Mouse (Mus musculus) right cerebral cortex, postnatal 25 days (tissue): Measurements from ENCODE around the gene Ubash3b.
A peak's percentile ranks its signal among the peaks of the same experiment; 100 is the strongest.

Experiments used
- DNase-seq: peaks from one replicate; pipeline ENCODE4 v3.0.0; 2022

Ubash3b gene

GRCm38 (mm10) chr9:41136273-41136672, 25.2 kb downstream of the Ubash3b start:
- no peak for DNase-seq

- DNase-seq, result no peak
These were observed 26.6 kb downstream of the Ubash3b start for GRCm38 (mm10) chr9:41134907-41135306.

GRCm38 (mm10) chr9:41130563-41130962, 30.9 kb downstream of the Ubash3b start:
- no peak for DNase-seq

- DNase-seq, result no peak
These were observed 31.6 kb downstream of the Ubash3b start for GRCm38 (mm10) chr9:41129802-41130480.

- DNase-seq, result no peak
These were observed 32.2 kb downstream of the Ubash3b start for GRCm38 (mm10) chr9:41129273-41129672.

DNA sequence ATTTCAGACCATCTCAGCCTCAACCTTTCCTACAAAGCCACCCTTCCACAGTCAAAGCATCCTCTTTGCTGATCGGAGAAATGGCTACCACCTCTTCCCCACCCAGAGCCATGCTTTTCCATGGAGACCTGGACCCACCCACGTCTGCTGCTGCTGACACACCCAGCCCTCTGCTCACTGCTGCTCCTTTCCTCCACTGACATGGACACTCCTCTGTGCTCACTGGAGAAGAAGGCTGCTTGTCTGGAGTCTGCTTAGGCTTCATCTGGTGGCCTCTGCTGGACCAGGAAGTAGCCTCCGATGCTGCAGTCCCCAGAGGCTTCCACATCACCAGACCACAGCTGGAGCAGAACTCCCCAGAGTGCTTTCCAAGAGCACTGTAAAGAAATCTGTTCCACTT, 34.8 kb downstream of the Ubash3b start:
- no peak for DNase-seq

GRCm38 (mm10) chr9:41124305-41124704, 37.2 kb downstream of the Ubash3b start:
- DNase-seq, result no peak

DNA sequence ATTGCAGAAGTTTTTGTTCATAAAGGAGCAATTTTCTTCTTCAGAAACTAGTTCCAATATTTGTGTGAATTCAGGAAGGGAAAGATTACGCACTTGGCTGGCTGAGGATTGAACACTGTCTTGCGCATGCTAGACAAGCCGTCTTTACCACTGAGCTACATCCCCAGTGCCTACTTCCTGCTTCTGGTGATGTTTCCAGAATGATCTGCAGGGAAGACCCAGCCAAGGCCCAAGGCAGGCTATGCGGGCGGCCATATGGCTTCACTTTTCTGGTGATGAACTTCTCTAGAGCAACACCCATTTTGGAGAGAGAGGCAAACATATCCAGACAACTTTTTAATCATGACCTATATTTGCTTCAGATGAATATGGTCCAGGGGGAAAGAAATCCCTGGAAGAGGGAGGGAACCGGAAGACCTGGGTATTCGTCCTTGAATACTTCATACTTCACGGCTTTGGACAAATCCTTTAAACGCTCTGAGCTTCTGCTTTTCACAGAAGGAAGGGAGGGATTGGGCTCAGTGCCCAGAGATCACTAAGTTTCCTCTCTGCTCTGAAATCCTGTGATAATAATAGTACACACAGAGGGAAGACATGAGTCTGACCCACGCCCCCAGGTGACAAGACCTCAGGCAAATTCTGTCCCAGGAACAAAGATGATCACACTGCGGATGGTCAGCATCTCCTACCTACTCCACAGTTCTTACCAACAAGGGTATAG, 38.9 kb downstream of the Ubash3b start:
- no peak for DNase-seq

GRCm38 (mm10) chr9:41121701-41122354, 39.7 kb downstream of the Ubash3b start:
- no peak for DNase-seq

DNA sequence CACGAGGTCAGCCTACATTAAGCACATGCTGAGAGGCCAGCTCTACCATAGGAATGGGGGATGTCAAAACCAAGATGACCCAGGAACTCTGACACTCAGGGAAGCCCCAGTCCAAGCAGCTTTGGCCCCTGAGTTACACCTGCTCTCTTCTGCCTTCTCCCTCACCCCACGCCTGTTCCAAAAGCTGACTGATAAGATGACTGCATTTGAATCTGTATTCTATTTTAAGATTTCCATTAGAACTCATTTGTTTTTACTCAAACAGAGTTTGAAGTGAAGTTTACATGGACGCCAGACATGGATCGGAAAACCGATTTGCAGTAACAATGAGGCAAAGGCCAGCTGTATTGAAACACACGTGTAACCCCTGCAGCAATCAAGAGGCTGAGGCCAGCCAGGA, 41.5 kb downstream of the Ubash3b start:
- no peak for DNase-seq

DNA sequence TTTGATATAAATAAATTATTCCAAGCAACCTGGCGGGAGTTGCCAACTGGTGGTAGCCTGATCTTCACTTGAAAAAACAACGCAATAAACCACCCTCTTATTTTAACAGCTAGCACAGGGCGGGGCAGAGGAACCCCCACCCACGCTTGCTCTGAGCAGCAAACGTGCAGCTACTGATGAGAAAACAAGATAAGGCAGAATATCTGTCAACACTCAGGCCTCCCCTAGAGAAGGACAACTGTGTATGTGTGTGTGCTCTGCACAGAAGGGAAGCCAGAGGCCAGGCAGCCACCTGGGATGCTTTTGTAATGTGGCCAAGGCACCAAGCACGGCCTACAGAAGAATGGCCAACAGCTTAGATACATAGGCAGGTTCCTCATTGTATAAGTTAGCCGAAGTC, 43.4 kb downstream of the Ubash3b start:
- DNase-seq, result no peak

DNA sequence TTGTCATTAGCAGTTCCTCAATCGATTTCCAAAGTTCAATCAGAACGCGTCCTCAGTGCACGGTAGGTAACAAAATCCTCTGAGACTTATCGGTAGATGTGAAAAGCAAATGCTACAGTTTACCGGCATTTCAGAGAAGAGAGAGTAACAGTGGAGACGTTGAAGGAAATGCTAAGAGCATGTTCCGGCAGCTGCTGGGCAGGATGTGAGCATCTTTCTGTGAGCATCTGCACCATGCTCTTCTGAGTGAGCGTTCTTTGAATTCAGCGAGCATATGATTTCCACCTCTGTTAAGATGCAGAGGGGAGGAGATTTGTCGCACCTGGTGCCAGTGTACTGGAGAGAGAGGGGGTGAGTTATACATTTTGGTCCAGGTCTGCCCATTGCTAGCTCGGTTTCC, 45.4 kb downstream of the Ubash3b start:
- no peak for DNase-seq

- DNase-seq, result no peak
These were observed 47.1 kb downstream of the Ubash3b start for GRCm38 (mm10) chr9:41114367-41114766.

GRCm38 (mm10) chr9:41109749-41110148, 51.7 kb downstream of the Ubash3b start:
- DNase-seq, result no peak

DNA sequence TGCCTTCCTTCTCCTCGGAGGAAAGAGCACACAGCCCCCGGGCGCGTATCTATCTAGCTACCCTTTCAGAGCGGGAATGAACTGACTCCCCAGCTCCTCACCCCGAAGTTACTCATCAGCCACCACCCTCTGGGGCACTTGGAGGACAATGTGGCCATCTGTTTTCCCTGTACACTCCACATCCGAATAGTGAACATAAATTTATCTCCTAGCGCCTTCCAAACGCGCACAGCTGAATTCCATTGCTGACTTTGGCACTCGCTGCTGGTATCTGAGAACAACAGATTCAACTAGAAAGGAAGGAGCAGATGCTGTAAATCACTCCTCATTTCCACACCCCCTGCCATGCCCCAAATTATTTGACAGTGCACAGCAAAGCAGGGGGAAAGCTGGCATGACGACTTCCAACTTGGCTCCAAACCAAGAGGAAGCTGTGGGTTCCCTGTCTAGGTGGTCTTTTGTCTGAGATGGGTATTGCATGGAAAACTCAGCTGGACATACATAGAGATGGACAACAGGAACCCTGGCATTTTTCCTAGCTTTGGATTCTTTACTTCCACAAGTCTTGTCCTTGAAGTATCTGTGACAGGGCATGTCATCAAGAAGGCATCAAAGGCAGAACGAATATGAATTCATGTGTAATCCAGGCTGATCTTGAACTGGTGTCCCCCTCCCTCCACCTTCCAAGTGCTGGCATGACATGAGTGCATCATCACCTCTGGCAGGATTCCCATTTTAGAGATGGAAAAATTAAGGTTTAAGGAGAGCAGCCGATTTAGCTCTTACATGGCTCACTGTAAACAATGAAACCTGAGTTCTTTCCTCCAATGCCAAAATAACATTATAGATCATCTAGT, 52.9 kb downstream of the Ubash3b start:
- DNase-seq, result peak; percentile 62

DNA sequence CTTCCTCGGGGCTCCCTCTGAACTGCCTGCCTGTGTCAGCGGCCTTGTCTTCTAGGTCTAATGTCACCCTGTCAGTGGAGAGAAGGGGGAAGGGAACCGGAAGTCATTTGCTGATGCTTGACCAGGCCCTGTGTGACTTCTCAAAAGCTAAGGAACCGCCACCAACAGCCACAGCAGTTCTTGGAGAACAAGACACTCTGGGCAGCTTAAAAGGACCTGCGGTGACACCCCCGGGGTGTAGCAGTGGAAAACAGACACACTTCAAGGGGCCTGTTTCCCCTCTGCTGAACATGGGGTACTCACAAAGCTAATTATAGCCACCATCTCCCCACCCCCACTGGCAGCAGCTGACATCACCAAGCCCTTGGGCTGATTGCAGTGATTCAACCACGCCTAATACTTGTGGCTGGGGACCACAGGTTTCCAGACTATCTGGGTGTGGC, 56.3 kb downstream of the Ubash3b start:
- DNase-seq, result no peak

DNA sequence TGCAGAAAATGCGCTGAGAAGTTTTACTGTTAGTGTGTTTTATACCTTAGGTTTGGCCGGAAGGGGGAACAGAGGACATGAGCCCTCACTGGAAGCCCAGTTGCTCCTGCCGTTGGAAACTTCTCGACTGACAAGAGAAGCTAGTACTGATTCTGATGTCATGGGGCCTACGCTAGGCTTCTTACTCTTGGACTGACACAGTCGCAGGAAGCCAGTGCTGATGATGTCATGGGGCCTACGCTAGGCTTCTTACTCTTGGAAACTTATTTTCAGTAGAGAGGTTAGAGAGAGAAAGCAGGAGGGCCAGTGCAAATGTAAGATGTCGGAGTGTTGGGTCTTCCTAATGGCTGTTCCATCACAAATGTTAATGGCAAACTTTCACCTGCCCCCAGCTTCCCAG, 57.8 kb downstream of the Ubash3b start:
- DNase-seq, result no peak

DNA sequence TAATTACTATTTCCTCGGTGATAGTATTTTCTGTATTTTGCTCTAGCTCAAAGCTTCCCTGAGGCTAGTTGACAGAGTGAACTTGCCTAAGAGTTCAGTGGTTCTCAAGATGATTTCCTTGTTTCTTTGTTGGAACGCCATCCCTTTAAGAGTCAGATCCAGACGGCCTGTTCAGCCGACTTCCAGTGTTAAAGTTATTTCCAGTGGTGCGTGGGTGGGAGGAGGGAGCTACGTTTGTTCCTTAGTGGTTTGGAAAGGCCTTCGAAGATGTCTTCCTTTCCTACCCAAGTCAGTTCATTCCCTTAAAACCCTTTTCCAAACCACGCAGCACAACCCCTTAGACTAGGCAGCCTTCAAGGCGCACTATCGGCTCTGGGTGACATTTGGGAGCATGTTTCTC, 58.9 kb downstream of the Ubash3b start:
- no peak for DNase-seq

GRCm38 (mm10) chr9:41099897-41100296, 61.6 kb downstream of the Ubash3b start:
- DNase-seq, result no peak

DNA sequence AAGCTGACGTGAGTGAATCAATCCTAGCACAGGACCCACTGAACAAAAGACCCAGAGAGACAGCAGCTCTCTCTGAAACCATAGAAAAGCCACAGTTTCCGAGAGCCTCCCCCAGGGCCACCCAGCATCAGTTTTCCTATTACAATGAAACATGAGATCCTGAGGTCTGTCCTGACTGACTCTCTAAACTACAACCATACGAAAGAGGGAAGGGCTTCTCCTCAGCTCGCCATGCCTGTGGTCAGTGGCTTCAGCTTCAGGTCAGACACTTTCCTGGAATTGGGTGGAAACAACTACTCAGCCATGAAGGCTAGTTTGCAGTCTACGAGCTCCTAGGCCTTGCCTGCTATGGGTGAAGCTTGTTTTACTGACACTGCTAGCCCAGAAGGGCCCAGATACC, 62.4 kb downstream of the Ubash3b start:
- no peak for DNase-seq

DNA sequence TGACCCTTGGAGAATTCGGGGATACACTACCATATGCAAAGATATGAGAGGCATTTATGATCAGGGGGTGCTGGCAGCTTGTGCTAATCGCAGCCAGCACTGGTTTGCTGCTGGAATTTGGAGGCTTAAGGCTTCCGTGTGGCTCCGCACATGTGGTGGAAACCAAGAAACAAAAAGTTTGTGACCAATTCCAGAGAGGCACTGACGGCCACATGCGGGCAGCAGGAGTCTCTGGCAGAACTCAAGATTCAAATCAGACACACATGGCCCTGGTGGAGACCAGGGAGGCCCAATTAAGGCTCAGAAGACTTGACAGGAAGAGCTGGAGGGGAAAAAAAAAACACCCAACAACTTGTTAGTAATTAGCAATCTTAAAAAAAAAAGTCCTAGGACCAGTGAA, 63.4 kb downstream of the Ubash3b start:
- DNase-seq, result no peak

DNA sequence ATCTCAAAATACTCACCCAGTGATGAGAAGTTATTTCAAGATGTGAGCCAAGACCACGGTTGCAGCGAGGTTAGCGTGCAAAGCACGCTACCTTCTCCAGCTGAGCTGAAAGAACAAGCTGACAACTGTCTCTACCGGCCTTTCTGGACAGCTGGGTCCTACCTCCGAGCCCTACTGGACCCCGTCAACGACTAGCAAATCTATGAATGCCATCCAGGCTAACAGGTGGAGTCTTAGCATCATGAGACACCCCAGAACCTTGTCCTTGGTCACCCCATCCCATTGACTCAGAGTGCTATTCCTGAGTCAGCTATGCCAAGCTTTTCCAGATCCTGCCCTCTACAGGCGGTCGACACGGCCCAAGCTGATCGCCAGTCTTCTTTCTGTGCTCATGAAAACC, 69.5 kb downstream of the Ubash3b start:
- DNase-seq, result no peak

DNA sequence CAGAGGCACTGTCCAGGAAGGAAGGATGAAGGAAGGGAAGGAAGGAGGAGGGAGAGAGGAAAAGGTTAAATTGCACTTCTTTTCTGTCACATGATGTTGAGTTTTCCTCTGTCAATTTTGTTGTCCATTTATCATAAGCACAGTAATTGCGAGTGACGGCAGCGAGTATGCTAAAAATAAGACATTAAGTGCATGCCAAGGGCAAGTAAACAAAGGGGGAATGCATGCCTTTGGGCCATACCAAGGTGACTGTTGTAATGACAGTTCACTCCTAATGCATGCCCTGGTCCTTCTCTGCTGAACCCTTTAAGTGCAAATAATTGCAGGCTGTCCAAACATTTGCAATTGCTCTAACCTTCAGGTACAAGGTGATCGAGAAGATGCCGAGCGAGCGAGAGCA, 70.3 kb downstream of the Ubash3b start:
- DNase-seq, result no peak
